Mouse (Mus musculus) urinary bladder, postnatal 4 days (tissue): ENCODE results near the gene Mrnip.
"Not testable (repeated sequence)": the region's sequence is repeated elsewhere in the genome, so short reads cannot be mapped to it uniquely, and the experiment has no call there.

ENCODE experiments used
- DNase-seq, 2 experiments: peaks; one replicate each; pipeline ENCODE4 v3.0.0; 2021 to 2022; ENCODE audit warnings: low spot score in 2 of 2

Mrnip gene

GRCm38 (mm10) chr11:50174111-50174729 is at the start of gene Mrnip:
Gene Mrnip, plus strand, starts transcription at chr11:50174444.
- DNase-seq: not testable (repeated sequence)

DNA sequence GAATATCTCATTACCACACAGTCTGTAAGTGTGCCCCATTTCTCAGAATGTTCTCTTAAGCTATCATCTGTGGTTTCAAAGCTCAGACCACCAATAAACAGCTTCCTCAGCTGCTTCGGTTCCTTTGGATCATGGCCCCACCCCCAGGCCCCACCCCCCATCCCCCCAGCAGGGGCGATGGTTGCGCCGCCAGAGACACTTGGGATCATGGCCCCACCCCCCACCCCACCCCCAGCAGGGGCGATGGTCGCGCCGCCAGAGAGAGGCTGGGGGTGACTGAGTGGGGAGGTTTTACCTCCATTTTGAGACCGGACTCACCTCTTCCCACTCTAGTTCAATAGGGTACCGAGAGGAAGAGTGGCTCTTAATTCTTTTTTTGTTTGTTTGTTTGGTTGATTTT is 46.5 kb upstream of the Mrnip start:
- DNase-seq: no peak

GRCm38 (mm10) chr11:50130811-50131766 is 43.2 kb upstream of the Mrnip start, which contains the start of gene Tbc1d9b:
Gene Tbc1d9b, plus strand, starts transcription at chr11:50131396.
- DNase-seq: peak; percentile 86 to 90

GRCm38 (mm10) chr11:50131801-50132201 is 42.4 kb upstream of the Mrnip start:
- no peak for DNase-seq

GRCm38 (mm10) chr11:50132265-50132664 is 42.0 kb upstream of the Mrnip start:
- no peak for DNase-seq

- no peak for DNase-seq
Measured at GRCm38 (mm10) chr11:50134136-50134859, 39.9 kb upstream of the Mrnip start.

DNA sequence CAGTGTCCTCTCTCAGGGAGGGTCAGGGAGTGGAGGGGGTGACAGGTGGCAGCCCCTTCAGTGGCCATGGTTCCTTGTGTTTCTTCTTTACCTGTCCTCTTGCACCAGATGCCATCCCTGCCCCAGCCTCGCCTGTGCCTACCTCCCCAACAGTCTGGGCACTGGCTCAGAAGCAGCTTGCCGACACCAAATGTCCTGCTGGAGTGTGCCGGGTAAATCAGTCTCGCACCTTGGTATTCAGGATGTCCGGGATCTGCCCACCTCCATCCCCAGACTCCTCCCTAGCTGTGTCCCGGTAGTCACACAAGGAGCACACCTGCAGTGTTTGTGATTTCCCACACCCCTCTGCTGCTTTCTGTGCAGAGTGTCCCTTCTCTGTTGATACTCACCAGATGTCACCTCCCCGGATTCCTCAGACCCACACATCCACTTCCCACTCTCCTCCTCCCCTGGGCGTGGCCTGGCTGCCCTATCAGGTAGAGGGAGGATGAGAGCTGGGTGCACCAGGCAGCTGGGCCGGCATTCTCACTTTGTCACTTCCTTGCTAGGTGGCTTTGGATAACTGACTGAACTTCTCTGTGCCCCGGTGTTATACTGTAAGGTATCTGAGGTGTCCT is 35.9 kb upstream of the Mrnip start:
- no peak for DNase-seq

DNA sequence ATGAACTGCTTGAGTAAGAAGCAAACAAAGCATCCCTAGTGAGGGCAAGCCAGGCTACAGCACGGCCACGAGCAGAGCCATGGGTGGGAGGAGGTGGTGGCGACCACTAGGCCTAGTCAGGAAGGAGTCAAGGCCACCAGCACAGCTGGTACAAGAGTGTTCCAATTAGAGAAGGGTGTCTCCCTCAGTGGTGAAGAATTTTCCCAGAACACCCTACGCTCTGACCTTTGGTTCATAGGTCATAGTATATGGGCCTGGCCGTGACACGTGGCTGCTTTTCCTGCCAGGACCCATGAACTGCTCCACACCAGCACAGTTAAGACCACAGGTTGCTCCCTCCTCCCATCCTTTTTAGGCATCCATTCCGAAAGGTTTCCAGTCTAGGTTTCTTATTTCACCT is 34.7 kb upstream of the Mrnip start:
- no peak for DNase-seq

DNA sequence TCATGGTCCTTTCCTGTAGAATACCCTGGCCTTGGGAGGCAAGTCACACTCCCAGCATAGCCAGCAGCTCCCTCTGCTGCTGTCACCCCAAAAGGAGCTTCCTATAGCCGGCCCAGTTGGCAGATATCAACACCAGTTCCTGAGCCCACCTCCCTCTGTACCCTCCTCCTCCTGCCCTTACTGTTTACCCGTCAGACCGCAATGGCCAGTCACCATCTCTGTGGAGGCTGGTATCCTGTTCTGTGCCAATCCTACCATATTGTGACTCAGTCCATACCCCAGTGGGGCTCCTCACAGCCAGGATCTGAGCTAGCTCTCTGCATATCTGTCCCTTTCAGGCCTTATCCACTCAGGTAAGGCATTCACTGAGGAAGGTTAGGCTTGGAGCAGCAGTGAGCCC is 28.7 kb upstream of the Mrnip start:
- no peak for DNase-seq

GRCm38 (mm10) chr11:50146121-50146520 is 28.1 kb upstream of the Mrnip start:
- DNase-seq: no peak

DNA sequence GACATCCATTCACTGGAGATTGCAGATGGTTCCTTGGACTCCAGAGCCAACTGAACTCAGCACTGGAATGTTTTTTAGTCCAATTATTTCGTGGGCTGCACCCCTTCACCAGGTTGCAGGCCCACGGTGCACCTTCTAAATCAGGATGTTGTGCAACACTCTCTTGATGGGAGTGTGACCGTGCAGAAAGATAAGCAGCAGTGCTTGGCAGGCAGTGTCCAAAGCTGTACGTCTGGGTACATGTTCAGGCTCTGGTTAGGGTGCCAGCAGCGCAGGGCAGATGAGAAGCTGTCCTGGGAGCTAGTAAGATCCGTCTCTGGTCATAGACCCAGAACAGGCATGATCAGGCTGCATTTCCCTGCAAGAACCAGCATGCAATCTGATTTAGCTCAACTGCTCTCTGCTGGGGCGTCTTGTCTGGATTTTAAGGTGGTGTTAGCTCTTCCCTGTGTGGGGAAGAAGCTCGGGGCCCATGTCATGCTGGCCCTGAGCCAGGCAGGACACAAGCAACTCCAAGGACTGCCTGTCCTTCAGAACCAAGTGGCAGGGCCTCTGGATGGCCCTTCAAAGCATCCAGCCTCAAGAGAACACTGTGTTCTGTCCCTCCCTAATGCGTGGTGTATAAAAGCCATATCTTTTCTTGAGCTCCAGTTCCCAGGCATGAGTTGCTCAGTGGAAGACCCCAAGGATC is 26.8 kb upstream of the Mrnip start:
- peak in 1 of 2 experiments; percentile 56 for DNase-seq

GRCm38 (mm10) chr11:50147958-50148476 is 26.2 kb upstream of the Mrnip start:
- no peak for DNase-seq

DNA sequence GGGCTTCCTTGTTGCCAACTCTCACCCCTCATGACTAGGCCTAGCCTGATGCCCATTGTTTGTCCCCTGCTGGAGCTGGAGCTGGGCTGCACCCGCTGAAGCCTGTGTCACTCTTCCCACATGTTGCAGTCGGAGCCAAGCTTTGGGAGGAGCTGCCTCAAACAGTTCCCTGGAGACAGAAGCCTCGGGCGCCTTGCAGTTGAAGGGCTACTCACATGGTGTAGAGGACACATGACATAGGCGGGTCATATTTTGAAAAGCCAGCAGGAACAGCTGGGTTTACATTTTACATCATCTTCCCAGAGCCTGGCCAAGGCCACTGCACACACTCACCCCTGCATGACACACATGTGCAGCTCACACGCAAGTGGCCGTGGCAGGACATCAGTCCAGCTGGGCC is 25.0 kb upstream of the Mrnip start:
- no peak for DNase-seq

DNA sequence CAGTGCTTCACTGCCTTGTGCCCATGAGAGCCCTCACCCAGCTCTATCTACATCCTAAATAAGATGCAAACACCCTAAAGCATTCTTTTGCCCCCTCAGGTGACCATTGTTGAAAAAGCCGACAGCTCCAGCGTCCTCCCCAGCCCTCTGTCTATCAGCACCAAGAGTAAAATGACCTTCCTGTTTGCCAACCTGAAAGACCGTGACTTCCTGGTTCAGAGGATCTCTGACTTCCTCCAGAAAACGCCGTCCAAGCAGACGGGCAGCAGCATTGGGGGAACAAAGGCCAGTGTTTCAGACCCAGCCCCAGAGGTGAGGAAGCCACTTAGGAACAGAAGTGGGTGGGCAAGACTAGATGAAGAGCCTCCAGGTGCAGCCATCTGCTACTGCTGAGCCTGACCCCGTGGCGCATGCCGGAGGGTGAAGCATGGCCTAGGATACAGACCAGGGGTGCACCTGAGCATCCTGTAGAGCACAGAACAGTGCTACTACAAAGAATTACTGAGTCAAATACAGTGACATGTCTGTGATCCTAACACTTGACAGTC is 24.6 kb upstream of the Mrnip start:
- no peak for DNase-seq

DNA sequence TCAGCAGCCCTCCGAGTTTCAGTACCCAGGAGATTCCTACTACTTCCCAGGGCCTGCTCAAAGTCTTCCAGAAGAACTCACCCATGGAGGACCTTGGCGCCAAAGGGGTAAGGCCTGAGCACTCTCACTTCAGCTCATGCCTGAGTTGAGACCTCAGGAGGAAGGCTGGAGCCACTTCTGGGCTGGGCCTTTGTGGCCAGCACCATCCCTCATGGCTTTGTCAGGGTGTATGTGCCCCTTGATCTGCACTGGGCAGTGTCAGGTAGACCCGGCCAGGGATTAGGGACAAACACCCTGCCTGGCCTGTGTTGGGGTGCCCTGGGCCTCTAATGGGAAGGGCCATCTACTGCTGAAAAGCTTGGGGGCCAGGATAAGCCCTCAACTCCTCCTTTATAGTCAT is 22.9 kb upstream of the Mrnip start:
- no peak for DNase-seq

GRCm38 (mm10) chr11:50154166-50154565 is 20.1 kb upstream of the Mrnip start:
- DNase-seq: no peak

GRCm38 (mm10) chr11:50154777-50155520 is 19.3 kb upstream of the Mrnip start:
- DNase-seq: no peak

GRCm38 (mm10) chr11:50155785-50156184 is 18.5 kb upstream of the Mrnip start:
- no peak for DNase-seq

DNA sequence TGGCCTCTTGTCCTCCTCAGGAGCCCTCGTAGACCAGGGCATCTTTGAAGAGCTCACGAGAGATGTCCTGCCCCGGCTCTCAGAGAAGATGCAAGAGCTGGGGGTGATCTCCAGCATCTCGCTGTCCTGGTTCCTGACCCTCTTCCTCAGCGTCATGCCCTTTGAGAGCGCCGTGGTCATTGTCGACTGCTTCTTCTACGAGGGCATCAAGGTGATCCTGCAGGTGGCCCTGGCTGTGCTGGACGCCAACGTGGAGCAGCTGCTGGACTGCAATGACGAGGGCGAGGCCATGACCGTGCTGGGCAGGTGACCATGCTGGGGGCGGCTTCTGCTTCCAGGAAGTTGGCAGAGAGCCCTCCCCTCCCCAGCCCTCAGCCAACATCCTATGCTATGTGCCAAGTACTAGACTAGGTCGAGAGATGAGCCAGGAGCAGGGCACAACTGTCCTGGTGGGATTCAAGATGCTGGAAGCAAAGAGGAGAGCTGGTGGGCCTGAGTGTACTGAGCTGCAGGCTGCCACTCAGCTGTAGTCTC is 17.5 kb upstream of the Mrnip start:
- no peak for DNase-seq

DNA sequence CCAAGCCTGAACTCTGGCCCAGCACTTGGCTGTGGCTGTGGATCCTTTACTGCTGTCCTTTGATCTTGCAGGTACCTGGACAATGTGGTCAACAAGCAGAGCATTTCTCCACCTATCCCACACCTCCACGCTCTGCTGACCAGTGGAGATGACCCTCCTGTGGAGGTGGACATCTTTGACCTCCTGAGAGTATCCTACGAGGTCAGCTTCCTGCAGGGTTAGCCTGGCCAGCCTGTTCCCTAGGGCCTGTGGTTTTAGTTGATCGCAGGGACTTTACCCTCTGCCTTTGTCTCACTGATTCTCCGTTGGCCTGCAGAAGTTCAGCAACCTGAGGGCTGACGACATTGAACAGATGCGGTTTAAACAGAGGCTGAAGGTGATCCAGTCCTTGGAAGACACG is 15.9 kb upstream of the Mrnip start:
- no peak for DNase-seq
